Mouse (Mus musculus): Measurements from ENCODE around the gene Wdr74. TPM values are rescaled to one million over a fixed set of nuclear protein-coding genes. Genes with fewer than 3 reads are reported as not detected.

Wdr74 gene
- total and polyA plus RNA-seq, 3 experiments, result 208 to 803 (median 208) TPM

DNA sequence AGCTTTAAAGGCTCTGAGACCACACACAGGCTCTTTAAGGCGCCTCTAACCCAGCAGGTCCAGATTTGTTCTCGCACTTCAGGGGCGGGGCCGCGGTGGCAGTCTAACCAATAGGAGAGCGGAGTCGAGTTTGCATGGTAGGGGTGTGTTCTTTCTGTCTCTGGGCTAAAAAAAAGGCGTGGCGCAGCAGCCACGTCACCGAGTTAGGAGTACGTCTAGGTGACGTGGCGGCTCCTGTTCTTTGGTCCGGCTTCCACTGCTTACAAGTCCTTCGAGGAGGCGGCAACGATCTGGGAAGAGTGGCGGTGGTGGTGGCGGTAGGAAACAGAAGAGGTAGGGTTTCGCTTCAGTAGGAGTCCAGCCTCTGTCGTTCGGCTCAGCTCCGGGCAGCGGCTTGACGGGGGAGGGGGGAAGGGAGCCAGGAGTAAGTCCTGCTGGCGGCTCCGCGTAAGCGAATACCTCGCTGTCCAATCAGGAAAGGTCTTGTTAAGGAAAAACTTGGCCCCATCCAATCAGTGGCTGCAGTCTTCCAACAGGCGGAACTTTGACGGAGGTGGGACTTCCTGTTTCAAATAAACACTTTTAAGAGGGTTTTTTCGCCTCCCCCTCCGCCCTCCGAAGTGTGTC lies 5.7 kb downstream of the Wdr74 start, which contains the start of gene Stx5a (continued):
- no peak for TF ChIP-seq USF1 (IDR thresholded peaks at IDR 0.05; ENCODE audit: low read depth, low read length)
- 0 out of 2 replicates have a peak, but pooled peaks have one; percentile 24 for TF ChIP-seq ZNF384 (IDR thresholded peaks at IDR 0.05; ENCODE audit: low read depth, low read length)
- no peak for TF ChIP-seq TAL1 (IDR thresholded peaks at IDR 0.05; ENCODE audit: low read length)
- peak; percentile 52; the same call in 1 of the 2 replicates for TF ChIP-seq MYC (IDR thresholded peaks at IDR 0.05; ENCODE audit: low read depth, low read length)
- peak; percentile 88 for TF ChIP-seq ELF1 (IDR thresholded peaks at IDR 0.05; ENCODE audit: low read depth, low read length)
- peak; percentile 25; the same call in 1 of the 2 replicates for TF ChIP-seq ETS1 (IDR thresholded peaks at IDR 0.05; ENCODE audit: low read depth, low read length)
- TF ChIP-seq JUND (IDR thresholded peaks at IDR 0.05; ENCODE audit: low read depth, low read length), result no peak
- no peak for TF ChIP-seq ZKSCAN1 (IDR thresholded peaks at IDR 0.05; ENCODE audit: low read depth, low read length)
- TF ChIP-seq TCF12 (IDR thresholded peaks at IDR 0.05; ENCODE audit: low read depth, low read length), result no peak
- TF ChIP-seq SMC3 (IDR thresholded peaks at IDR 0.05; ENCODE audit: low read depth, low read length), result no peak
- TF ChIP-seq MAZ (IDR thresholded peaks at IDR 0.05; ENCODE audit: low read depth, low read length), result peak; percentile 47
- TF ChIP-seq MYB (IDR thresholded peaks at IDR 0.05; ENCODE audit: low read depth, low read length), result no peak
- no peak for TF ChIP-seq ZC3H11A (IDR thresholded peaks at IDR 0.05; ENCODE audit: low read depth, low read length)
- TF ChIP-seq NELFE (IDR thresholded peaks at IDR 0.05; ENCODE audit: low read depth, low read length), result no peak; the same call in 1 of the 2 replicates
- peak; percentile 65; the same call in 1 of the 2 replicates for TF ChIP-seq TBP (IDR thresholded peaks at IDR 0.05; ENCODE audit: low read depth, low read length)
- TF ChIP-seq E2F4 (IDR thresholded peaks at IDR 0.05; ENCODE audit: borderline replicate concordance, low read depth, low read length), result no peak
- peak; percentile 34 to 80; a peak in 3 of 4 replicates for TF ChIP-seq POLR2A (IDR thresholded peaks at IDR 0.05; ENCODE audit: control insufficient read depth in 1 of 2, insufficient read depth in 1 of 2, low read depth in 1 of 2, low read length in 2 of 2, poor library complexity in 1 of 2)
- TF ChIP-seq USF2 (IDR thresholded peaks at IDR 0.05; ENCODE audit: borderline replicate concordance in 1 of 2, insufficient read depth in 1 of 2, low read depth in 1 of 2, low read length in 2 of 2), result no peak
- peak; percentile 87 for TF ChIP-seq CHD2 (IDR thresholded peaks at IDR 0.05; ENCODE audit: low read length)
- TF ChIP-seq ZMIZ1 (IDR thresholded peaks at IDR 0.05; ENCODE audit: low read depth, low read length), result no peak; the same call in 1 of the 2 replicates
- TF ChIP-seq GABPA (IDR thresholded peaks at IDR 0.05; ENCODE audit: low read depth, low read length), result no peak
- no peak for TF ChIP-seq MEF2A (IDR thresholded peaks at IDR 0.05; ENCODE audit: extremely low read depth, insufficient replicate concordance, low read depth, low read length, poor library complexity, severe bottlenecking)

DNA sequence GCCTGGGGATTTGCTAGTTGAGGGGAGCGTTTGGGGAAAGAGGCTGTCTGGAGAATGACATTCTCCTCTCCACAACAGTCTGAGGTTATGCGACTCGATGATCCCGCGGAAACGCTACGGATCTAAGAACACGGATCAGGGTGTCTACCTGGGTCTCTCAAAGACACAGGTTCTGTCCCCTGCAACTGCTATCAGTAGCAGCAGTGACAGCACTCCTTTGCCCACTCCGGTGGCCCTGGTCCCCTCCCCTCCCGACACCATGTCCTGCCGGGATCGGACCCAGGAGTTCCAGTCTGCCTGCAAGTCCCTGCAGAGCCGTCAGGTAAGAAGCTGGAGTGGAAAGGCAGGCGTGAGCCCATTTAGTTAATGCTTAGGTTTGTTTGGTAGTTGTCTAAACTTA lies 6.5 kb downstream of the Wdr74 start:
- DNase-seq (ENCODE audit: low read depth, low spot score), result no peak
- no peaks in the 10 kb centered on the region for H3K9me3 ChIP-seq (replicated peaks; ENCODE audit: insufficient read depth, low read length)
- H3K36me3 ChIP-seq (ENCODE audit: control insufficient read depth in 1 of 2, insufficient read depth in 2 of 2, low read length in 2 of 2), result peaks cover 6 to 23% of the 10 kb centered on the region in 2 experiments
- peak overlapping the region; percentile 76 for H3K9ac ChIP-seq (ENCODE audit: control insufficient read depth, low read depth, low read length, poor library complexity, severe bottlenecking)
- peak overlapping the region; percentile 52 for H3K27ac ChIP-seq (ENCODE audit: control insufficient read depth, low read depth, low read length)
- TF ChIP-seq JUND (IDR thresholded peaks at IDR 0.05; ENCODE audit: low read depth, low read length), result no peak
- TF ChIP-seq NELFE (IDR thresholded peaks at IDR 0.05; ENCODE audit: low read depth, low read length), result no peak
- TF ChIP-seq CHD2 (IDR thresholded peaks at IDR 0.05; ENCODE audit: low read length), result no peak
- TF ChIP-seq MYB (IDR thresholded peaks at IDR 0.05; ENCODE audit: low read depth, low read length), result no peak
- TF ChIP-seq MAFK (IDR thresholded peaks at IDR 0.05; ENCODE audit: borderline replicate concordance, low read depth, low read length), result no peak
- no peak for TF ChIP-seq KAT2A (conservative IDR thresholded peaks at IDR 0.05; ENCODE audit: low read depth, low read length)
- TF ChIP-seq POLR2AphosphoS2 (IDR thresholded peaks at IDR 0.05; ENCODE audit: low read length), result no peak
- no peak for TF ChIP-seq MXI1 (IDR thresholded peaks at IDR 0.05; ENCODE audit: low read depth, low read length)
- peaks cover 2 to 5% of the 10 kb centered on the region in 2 experiments; a peak in 3 of 4 replicates for H3K4me1 ChIP-seq (ENCODE audit: control insufficient read depth in 1 of 2, insufficient read depth in 2 of 2, low read length in 2 of 2)
- H3K27me3 ChIP-seq (ENCODE audit: control insufficient read depth in 1 of 2, insufficient read depth in 2 of 2, low read length in 2 of 2), result no peaks in the 10 kb centered on the region
- H3K79me2 ChIP-seq (ENCODE audit: control insufficient read depth, insufficient read depth, low read length, poor library complexity), result peaks cover 16% of the 10 kb centered on the region
- peak overlapping the region; percentile 82 to 87 for H3K4me3 ChIP-seq (ENCODE audit: control insufficient read depth in 1 of 2, insufficient read depth in 1 of 2, low read depth in 2 of 2, low read length in 2 of 2)
